Mouse (Mus musculus) gastrocnemius, postnatal 10 days (tissue): ENCODE measurements at regions not wholly inside any gene's neighbourhood (a gene's known extent, or its start where the extent isn't known, plus 50 kb on each side); places are given as distances from the start of the nearest gene placed in this dataset.
A peak's percentile ranks its signal among the peaks of the same experiment; 100 is the strongest.
"Not testable (repeated sequence)": the region's sequence is repeated elsewhere in the genome, so short reads cannot be mapped to it uniquely, and the experiment has no call there.

Experiments
- DNase-seq: peaks from one replicate; pipeline ENCODE4 v3.0.0; 2021; ENCODE audit warnings: mixed read lengths

GRCm38 (mm10) chr8:88064414-88065110 lies 54.0 kb upstream of the Cnep1r1 start:
- DNase-seq = no peak

DNA sequence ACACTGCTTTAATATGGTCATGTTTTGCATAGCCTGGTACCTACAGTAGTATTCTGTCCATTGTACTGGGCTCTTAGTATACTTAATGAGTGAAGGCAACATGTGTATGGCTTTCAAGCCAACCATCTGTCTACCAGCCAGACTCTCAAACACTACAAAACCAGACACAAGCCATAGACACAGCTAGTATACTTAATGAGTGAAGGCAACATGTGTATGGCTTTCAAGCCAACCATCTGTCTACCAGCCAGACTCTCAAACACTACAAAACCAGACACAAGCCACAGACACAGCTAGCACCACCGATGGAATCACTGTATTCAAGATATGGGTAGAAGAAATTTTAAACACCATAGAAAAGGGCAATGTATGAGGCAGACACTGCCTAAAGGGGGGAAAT lies 59.5 kb upstream of the Cnep1r1 start:
- DNase-seq = not testable (repeated sequence)

GRCm38 (mm10) chr8:88057686-88058234 lies 60.8 kb upstream of the Cnep1r1 start:
- peak; percentile 16 for DNase-seq

DNA sequence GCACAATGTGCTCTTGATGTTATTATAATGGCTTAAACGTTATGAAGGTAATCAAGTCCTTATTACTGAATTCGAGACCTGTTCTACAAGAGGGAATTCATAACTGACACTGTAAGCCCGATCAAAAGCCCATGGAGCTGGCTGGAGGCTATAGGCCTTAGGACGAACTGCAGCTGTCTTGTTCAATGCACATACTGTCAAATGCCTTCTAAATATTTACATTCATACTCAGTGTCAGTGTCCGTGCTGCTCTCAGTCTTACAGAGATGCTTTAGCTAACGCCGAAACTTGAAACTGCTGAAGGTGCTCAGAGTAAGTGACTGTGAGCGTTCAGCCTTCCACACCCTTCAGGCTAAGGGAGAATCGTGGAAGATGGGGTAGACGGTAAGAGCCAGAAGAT lies 67.9 kb upstream of the Cnep1r1 start:
- DNase-seq = no peak

GRCm38 (mm10) chr8:88049091-88049490 lies 69.5 kb upstream of the Cnep1r1 start:
- no peak for DNase-seq

DNA sequence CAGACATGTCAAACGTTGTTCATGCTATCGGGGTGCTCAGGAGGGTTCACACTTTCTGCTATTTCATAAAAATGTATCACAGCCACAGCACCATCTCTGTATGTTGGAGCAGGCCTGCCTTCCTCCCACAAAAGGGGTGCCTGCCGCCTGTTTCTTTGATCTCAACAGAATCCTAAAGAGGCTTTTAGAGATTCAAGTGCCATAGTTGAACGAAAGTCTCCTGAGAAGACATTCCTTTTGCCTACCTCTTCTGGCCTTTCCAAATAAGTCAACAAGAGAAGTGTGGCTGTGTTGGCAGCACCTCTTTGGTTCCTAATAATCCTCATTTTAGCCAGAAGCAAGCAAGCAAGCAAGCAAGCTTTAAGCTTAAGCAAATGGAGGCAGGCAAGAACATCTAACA lies 72.6 kb upstream of the Cnep1r1 start:
- DNase-seq = no peak

GRCm38 (mm10) chr8:88039286-88039685 lies 79.3 kb upstream of the Cnep1r1 start:
- no peak for DNase-seq

DNA sequence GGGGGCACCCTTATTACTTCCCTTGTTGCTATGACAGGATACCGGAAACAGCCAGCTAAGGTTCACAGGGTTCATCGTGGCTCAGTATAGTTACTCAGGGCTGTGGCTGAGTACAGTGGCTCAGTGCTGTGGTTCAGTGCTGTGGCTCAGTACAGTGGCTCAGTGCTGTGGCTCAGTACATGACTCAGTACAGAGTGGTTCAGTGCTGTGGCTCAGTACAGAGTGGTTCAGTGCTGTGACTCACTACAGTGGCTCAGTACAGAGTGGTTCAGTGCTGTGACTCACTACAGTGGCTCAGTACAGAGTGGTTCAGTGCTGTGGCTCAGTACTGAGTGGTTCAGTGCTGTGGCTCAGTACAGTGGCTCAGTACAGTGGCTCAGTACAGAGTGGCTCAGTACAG lies 78.6 kb upstream of the Zfp423 start:
- DNase-seq = no peak

GRCm38 (mm10) chr8:88033054-88033453 lies 73.7 kb upstream of the Zfp423 start:
- DNase-seq = peak; percentile 27

GRCm38 (mm10) chr8:88024496-88024895 lies 65.1 kb upstream of the Zfp423 start:
- DNase-seq = peak; percentile 34

GRCm38 (mm10) chr8:88023423-88023822 lies 64.0 kb upstream of the Zfp423 start:
- DNase-seq = peak; percentile 19

DNA sequence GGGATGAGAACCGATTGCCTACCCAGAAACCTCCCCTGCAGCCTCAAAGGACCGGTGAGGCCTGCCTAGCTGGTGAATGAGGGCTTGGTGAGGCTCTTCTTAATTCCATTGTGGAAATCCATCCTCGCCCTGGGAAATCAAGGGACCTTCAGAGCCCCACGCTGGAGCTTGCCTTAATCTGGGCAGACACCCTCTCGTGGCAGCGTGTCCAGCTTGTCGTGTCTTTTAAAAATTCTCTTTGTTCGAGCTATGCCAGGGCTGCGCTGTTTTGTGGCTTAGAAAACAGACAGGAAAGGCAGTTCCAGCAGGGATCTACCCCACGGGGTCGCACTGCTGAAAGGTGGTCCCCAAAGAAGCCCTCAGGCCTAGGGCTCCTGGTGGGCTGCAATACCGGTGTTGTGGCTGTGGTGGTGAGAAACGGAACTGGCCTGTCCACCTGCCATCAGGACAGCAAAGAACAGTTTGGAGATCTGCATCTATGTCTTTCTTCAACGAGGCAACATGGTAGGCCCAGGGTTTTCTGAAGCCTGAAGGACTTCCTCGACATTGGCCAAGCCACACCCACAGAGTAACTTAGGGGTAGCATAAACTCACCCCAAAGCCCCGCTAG lies 63.5 kb upstream of the Zfp423 start:
- no peak for DNase-seq

- no peak for DNase-seq
Observed at GRCm38 (mm10) chr8:88019243-88020115, 60.1 kb upstream of the Zfp423 start.

DNA sequence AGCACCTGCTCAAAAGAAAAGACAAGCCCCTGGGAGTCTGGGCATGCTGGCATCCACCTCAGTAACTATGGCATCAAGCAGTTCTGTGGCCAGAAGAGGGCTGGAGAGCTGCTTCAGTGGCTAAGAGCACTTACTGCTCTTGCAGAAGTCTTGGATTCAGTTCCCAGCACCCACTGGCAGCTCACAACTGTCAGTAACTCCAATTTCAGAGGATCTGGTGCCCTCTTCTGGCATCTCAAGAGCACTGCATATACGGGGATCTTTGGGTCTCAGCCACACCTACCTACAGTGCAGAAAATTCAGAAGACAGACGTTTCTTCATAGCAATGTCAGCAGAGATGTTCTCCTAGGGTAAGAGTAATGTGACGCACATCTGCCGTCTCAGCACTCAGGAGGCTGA lies 59.1 kb upstream of the Zfp423 start:
- no peak for DNase-seq

DNA sequence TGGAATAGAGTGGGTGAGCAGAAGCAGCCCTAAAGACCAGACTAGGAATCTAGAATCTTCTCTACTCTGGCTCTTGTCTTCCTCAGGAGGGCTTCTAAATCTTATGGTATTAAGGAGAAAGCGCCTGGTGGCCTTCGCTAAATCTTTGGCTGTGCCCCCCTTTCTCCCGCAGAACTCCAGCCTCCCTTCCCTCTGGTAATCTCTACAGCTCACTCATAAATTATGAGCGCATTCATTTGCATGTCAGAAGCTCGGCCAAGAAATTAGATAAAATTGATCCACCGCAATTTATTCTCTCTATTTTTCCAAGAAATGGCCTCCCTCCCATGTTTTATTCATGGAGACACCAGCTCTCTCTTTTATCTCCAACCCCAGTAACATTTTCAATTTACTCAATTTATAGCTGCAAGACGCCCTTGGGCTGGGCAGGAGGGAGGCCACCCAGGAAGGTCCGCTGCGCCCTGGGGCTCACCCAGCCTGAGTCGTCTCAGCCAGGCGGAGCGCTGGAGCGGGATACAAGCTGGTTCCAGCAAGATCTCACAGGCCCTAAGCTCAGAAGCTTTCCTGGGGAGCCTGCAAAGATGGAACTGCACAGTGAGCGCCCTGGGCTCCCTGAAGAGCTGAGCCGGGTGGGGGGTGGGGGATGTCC lies 52.9 kb upstream of the Zfp423 start:
- DNase-seq = no peak

GRCm38 (mm10) chr8:88010566-88010965 lies 51.2 kb upstream of the Zfp423 start:
- peak; percentile 54 for DNase-seq

DNA sequence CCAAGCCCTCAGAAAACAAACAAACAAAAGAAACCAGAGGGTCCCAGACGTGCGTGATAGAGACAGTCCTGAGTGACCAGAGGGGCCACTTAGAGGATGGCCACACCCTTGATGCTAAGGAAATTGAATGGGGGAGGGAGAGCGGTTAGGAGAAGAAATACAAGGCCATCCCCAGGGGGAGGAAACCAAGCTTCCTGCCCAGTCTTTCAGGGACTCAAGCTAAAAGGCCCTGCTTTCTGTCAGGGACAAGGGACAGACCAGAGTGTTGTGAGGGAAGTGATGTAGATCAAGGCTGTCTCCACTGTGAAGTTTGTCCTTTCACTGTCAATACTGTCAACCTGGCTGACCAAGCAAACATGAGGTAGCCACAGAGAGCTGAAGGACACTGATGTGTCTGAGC lies 50.5 kb upstream of the Zfp423 start:
- DNase-seq = no peak
